Mouse (Mus musculus): ENCODE measurements around the gene Mc1r.
A peak's percentile ranks its signal among the peaks of the same experiment; 100 is the strongest.
"Not testable (repeated sequence)": the region's sequence is repeated elsewhere in the genome, so short reads cannot be mapped to it uniquely, and the experiment has no call there.

The Mc1r gene

GRCm38 (mm10) chr8:123411781-123412327 is 4.9 kb downstream of the Mc1r start:
- DNase-seq (ENCODE audit: low read depth, low spot score) = no peak

GRCm38 (mm10) chr8:123412560-123413170 is 5.8 kb downstream of the Mc1r start:
- DNase-seq (ENCODE audit: low read depth, low spot score) = peak; percentile 78

GRCm38 (mm10) chr8:123414255-123414654 is 7.3 kb downstream of the Mc1r start:
- no peak for DNase-seq (ENCODE audit: low read depth, low spot score)

GRCm38 (mm10) chr8:123414997-123415696 is 8.2 kb downstream of the Mc1r start:
- DNase-seq (ENCODE audit: low read depth, low spot score) = not testable (repeated sequence)

- DNase-seq (ENCODE audit: low read depth, low spot score) = peak; percentile 71
These were observed 9.3 kb downstream of the Mc1r start for GRCm38 (mm10) chr8:123415967-123416943.

GRCm38 (mm10) chr8:123416944-123417555 is 10.1 kb downstream of the Mc1r start:
- DNase-seq (ENCODE audit: low read depth, low spot score) = no peak

- DNase-seq (ENCODE audit: low read depth, low spot score) = peak; percentile 84
These were observed 12.8 kb downstream of the Mc1r start for GRCm38 (mm10) chr8:123419711-123420110.

- no peak for DNase-seq (ENCODE audit: low read depth, low spot score)
These were observed 13.8 kb downstream of the Mc1r start for GRCm38 (mm10) chr8:123420525-123421281.

- DNase-seq (ENCODE audit: low read depth, low spot score) = no peak
These were observed 14.4 kb downstream of the Mc1r start for GRCm38 (mm10) chr8:123421325-123421724.

GRCm38 (mm10) chr8:123422056-123422780 is 15.3 kb downstream of the Mc1r start:
- peak; percentile 77 for DNase-seq (ENCODE audit: low read depth, low spot score)

GRCm38 (mm10) chr8:123422781-123423159 is 15.9 kb downstream of the Mc1r start:
- no peak for DNase-seq (ENCODE audit: low read depth, low spot score)

GRCm38 (mm10) chr8:123423441-123423840 is 16.5 kb downstream of the Mc1r start, which contains the start of gene Def8:
Gene Def8 (plus strand): TSS chr8:123423527.
- DNase-seq (ENCODE audit: low read depth, low spot score) = no peak

GRCm38 (mm10) chr8:123426511-123427509 is 19.9 kb downstream of the Mc1r start:
- DNase-seq (ENCODE audit: low read depth, low spot score) = peak; percentile 88

GRCm38 (mm10) chr8:123427639-123428275 is 20.9 kb downstream of the Mc1r start:
- peak; percentile 86 for DNase-seq (ENCODE audit: low read depth, low spot score)

- peak; percentile 97 for DNase-seq (ENCODE audit: low read depth, low spot score)
These were observed 21.5 kb downstream of the Mc1r start for GRCm38 (mm10) chr8:123428343-123428893.

- peak; percentile 95 for DNase-seq (ENCODE audit: low read depth, low spot score)
These were observed 22.2 kb downstream of the Mc1r start for GRCm38 (mm10) chr8:123428939-123429721.

- DNase-seq (ENCODE audit: low read depth, low spot score) = not testable (repeated sequence)
These were observed 22.8 kb downstream of the Mc1r start for GRCm38 (mm10) chr8:123429722-123430013.
